Mouse (Mus musculus) cerebellum, adult 2 months (tissue): Measurements from ENCODE around the gene Dgka.

Experiments
- CTCF ChIP-seq: fragments of 200-500 bp; IDR thresholded peaks from 2 replicates; pipeline ENCODE4 v1.5.1; 2011; ENCODE audit warnings: low read depth, mild to moderate bottlenecking, control low read depth, low read length, moderate library complexity, borderline replicate concordance; ENCODE audit not compliant: insufficient read depth
- POLR2A ChIP-seq: fragments of 200-500 bp; IDR thresholded peaks from 2 replicates; pipeline ENCODE4 v1.6.1; 2011; ENCODE audit warnings: low read length, control low read depth, borderline replicate concordance; ENCODE audit not compliant: insufficient read depth

DNA sequence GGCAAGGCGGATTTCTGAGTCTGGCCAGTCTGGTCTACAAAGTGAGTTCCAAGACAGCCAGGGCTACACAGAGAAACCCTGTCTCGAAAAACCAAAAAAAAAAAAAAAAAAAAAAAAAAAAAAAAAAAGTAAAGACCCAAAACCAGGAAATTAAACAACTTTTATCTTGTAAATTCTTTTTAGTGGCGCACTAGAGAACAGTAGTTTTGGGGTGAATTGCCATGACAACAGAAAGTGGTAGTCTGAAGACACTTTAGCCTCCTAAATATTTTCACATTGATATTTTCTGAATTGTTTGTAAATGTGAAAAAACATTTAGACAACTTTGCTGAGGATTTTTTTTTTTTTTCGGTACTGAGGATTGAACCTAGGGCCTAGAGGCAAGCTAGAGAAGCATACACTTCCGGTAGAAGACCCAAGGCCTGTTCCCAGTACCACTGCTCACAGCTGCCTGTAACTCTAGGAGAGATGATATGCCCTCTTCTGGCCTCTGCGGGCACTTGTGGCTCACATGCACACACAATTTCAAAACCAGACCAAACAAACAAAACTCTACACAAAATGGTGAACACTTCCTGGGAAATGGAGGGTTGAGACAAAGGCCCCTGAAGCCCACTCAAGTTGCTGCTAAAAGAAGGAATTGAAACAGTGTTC lies 47.5 kb downstream of the Dgka start:
- TF ChIP-seq CTCF (no peak), POLR2A (no peak)
